Mouse (Mus musculus) olfactory bulb, adult 2 months (tissue): ENCODE data around the gene Bpifb6.

Source experiments
- CTCF ChIP-seq: fragments of 200-500 bp; IDR thresholded peaks from 2 replicates; pipeline ENCODE4 v1.5.1; 2012; ENCODE audit warnings: low read depth, mild to moderate bottlenecking, low read length, moderate library complexity; ENCODE audit not compliant: insufficient read depth
- POLR2A ChIP-seq: fragments of 200-500 bp; IDR thresholded peaks from 2 replicates; pipeline ENCODE4 v1.6.1; 2012; ENCODE audit warnings: mild to moderate bottlenecking, low read depth, low read length, moderate library complexity; ENCODE audit not compliant: insufficient read depth

DNA sequence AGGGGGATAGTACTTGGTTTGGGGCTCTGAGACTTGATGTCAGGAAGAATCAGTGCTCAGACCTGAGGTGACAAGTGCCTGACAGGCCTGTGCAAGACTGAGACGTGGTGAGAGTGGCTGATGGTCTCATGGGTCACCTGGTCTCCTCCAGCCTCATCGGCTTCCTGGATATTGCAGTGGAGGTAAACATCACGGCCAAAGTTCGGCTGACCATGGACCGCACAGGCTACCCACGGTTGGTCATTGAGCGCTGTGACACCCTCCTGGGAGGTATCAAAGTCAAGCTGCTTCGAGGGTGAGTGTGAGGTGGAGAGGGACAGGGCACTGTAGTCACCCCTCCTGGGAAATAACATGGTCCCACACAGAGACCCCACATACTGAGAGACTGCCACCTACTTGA, 44.4 kb downstream of the Bpifb6 start:
- no peak for TF ChIP-seq POLR2A
- no peak for TF ChIP-seq CTCF
